Mouse (Mus musculus): Measurements from ENCODE around the gene Slc25a12. TPM values are rescaled to one million over a fixed set of nuclear protein-coding genes. Genes with fewer than 3 reads are reported as not detected.

Slc25a12 gene
- total and polyA plus RNA-seq, 2 experiments from 2014 or later, result 122 to 158 TPM

DNA sequence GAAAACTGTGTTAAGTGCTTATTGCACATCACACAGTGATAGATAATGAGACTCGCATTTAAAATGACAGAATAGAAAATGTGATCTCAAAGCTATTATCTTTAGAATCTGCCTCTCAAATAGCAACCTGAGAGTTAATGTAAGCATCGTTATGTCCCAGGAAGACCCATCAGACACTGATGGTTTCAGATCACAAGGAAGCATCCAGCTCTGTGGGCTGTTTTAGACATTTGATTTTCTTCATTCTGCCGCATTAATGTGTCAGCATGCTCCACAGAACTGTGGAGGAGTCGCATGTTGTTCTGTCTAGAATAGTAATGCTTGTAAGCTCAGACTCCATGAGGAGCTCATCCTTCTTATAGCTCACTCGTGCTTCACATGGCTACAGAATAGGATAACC lies 121.5 kb downstream of the Slc25a12 start:
- Histone ChIP-seq H3K9me3 (ENCODE audit: low read length) (no peaks in the 10 kb centered on the region), H3K4me3 (ENCODE audit: low read length) (no peak overlapping the region), H3K36me3 (ENCODE audit: insufficient read depth, low read length) (peaks cover 24% of the 10 kb centered on the region; the same call in 1 of the 2 replicates), H3K27me3 (ENCODE audit: insufficient read depth, low read length) (no peaks in the 10 kb centered on the region), H3K4me1 (ENCODE audit: insufficient read depth, low read length) (0 out of 2 replicates have a peak, but pooled peaks cover 9% of the 10 kb centered on the region), H3K9ac (replicated peaks; ENCODE audit: low read length) (no peak overlapping the region), H3K27ac (peak overlapping the region; percentile 42; the same call in 1 of the 2 replicates), H3K4me2 (ENCODE audit: low read depth, low read length) (no peak overlapping the region)
- DNase-seq (ENCODE audit: low spot score), result no peak
- 63% methylated on average over 5 of the region's 5 CpGs for WGBS
- no peak for TF ChIP-seq CTCF (IDR thresholded peaks at IDR 0.05; ENCODE audit: low read depth)
- no peak for ATAC-seq

DNA sequence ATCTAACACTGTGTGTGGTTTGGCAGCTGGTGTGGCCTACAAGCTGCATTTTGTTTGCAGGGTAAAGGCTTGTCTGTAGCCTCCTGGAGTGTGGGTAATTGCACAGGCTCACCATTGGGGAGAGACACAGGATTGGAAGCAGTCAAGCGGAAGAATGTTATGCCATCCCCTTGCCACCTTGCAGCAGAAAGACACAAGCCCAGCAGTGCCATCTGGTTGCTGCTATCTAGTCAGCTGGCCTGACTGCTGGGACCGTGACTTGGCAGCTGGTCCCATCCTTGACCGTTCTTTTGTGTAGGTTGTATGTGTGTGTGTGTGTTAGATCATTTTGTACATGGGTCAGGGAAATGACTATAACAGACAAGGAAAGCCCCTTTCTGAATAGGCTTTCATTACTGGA lies 122.1 kb downstream of the Slc25a12 start:
- TF ChIP-seq CTCF (IDR thresholded peaks at IDR 0.05; ENCODE audit: low read depth), result peak; percentile 65
- H3K27me3 ChIP-seq (ENCODE audit: insufficient read depth, low read length), result no peaks in the 10 kb centered on the region
- H3K9ac ChIP-seq (replicated peaks; ENCODE audit: low read length), result no peak overlapping the region
- 0 out of 2 replicates have a peak, but pooled peaks cover 9% of the 10 kb centered on the region for H3K4me1 ChIP-seq (ENCODE audit: insufficient read depth, low read length)
- H3K4me2 ChIP-seq (ENCODE audit: low read depth, low read length), result no peak overlapping the region
- no peak overlapping the region for H3K4me3 ChIP-seq (ENCODE audit: low read length)
- peaks cover 21% of the 10 kb centered on the region; the same call in 1 of the 2 replicates for H3K36me3 ChIP-seq (ENCODE audit: insufficient read depth, low read length)
- peak; percentile 93 for DNase-seq (ENCODE audit: low spot score)
- peak overlapping the region; percentile 72 for H3K27ac ChIP-seq
- peak; percentile 98 for ATAC-seq
- 28% methylated on average over 3 of the region's 3 CpGs for WGBS
- no peaks in the 10 kb centered on the region for H3K9me3 ChIP-seq (ENCODE audit: low read length)

DNA sequence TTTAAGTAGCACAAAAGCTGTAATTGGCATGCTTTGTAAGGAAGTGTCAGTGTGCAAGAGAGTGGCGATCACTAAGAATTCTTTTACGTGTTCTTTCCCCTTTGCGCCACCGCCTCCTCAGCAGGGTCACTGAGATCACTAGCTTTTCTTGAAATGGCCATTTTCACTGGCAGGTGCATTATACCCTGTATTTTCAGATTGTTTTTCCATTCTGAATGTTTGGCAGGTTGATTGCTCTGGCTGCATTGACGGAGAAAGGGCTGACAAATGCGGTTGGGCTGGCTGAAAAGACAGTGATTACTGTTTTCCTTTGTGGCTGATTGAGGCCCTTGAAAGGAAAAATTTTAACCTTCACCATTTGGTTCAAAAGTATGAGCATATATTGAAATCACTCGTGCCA lies 122.7 kb downstream of the Slc25a12 start:
- no peak for ATAC-seq
- Histone ChIP-seq H3K4me3 (ENCODE audit: low read length) (no peak overlapping the region), H3K9ac (replicated peaks; ENCODE audit: low read length) (no peak overlapping the region), H3K27ac (peak overlapping the region; percentile 72), H3K36me3 (ENCODE audit: insufficient read depth, low read length) (peaks cover 15% of the 10 kb centered on the region; the same call in 1 of the 2 replicates), H3K4me1 (ENCODE audit: insufficient read depth, low read length) (0 out of 2 replicates have a peak, but pooled peaks cover 9% of the 10 kb centered on the region), H3K9me3 (ENCODE audit: low read length) (no peaks in the 10 kb centered on the region), H3K4me2 (ENCODE audit: low read depth, low read length) (no peak overlapping the region), H3K27me3 (ENCODE audit: insufficient read depth, low read length) (no peaks in the 10 kb centered on the region)
- 43% methylated on average over 7 of the region's 7 CpGs for WGBS
- no peak for DNase-seq (ENCODE audit: low spot score)
- no peak for TF ChIP-seq CTCF (IDR thresholded peaks at IDR 0.05; ENCODE audit: low read depth)

DNA sequence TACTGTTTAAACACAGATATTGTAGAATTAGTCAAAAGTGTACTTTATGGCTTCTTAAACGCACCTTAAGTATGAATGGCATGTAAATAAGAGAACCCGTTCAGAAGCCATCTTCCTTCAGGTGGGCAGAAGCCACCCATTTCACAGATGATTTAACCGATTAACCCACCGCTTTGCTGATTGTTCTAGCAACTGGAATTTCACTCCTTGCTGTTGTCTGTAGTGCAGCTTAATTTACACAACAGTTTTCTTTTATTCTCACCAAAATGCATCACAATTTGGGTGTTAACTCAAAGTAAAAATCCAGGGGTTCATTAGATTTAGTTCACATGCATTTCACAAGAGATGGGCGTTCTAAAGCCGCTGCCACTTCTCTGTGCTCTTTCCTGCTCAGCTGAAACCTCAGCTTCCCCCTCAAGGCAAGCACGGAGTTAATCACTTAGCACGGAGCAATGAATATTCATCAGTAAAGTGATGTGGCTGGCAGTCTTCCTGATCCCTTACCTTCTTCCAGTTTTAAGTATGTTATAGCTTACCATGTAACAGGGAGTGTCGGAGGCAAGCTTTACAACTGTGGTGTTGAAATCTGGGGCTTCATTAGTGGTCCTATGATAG lies 124.4 kb downstream of the Slc25a12 start:
- DNase-seq (ENCODE audit: low spot score), result peak; percentile 36
- 0 out of 2 replicates have a peak, but pooled peaks cover 9% of the 10 kb centered on the region for H3K4me1 ChIP-seq (ENCODE audit: insufficient read depth, low read length)
- H3K4me3 ChIP-seq (ENCODE audit: low read length), result no peak overlapping the region
- no peak for ATAC-seq
- 48% methylated on average over 9 of the region's 9 CpGs for WGBS
- H3K4me2 ChIP-seq (ENCODE audit: low read depth, low read length), result no peak overlapping the region
- peaks cover 5% of the 10 kb centered on the region; the same call in 1 of the 2 replicates for H3K36me3 ChIP-seq (ENCODE audit: insufficient read depth, low read length)
- H3K27ac ChIP-seq, result peak overlapping the region; percentile 36; the same call in 1 of the 2 replicates
- no peaks in the 10 kb centered on the region for H3K9me3 ChIP-seq (ENCODE audit: low read length)
- H3K27me3 ChIP-seq (ENCODE audit: insufficient read depth, low read length), result no peaks in the 10 kb centered on the region
- H3K9ac ChIP-seq (replicated peaks; ENCODE audit: low read length), result no peak overlapping the region
- no peak for TF ChIP-seq CTCF (IDR thresholded peaks at IDR 0.05; ENCODE audit: low read depth)

GRCm38 (mm10) chr2:71242180-71242579 lies 125.4 kb downstream of the Slc25a12 start:
- no peak overlapping the region for H3K27ac ChIP-seq
- no peak for DNase-seq (ENCODE audit: low spot score)
- 0 out of 2 replicates have a peak, but pooled peaks cover 9% of the 10 kb centered on the region for H3K4me1 ChIP-seq (ENCODE audit: insufficient read depth, low read length)
- H3K9me3 ChIP-seq (ENCODE audit: low read length), result no peaks in the 10 kb centered on the region
- H3K4me3 ChIP-seq (ENCODE audit: low read length), result no peak overlapping the region
- H3K27me3 ChIP-seq (ENCODE audit: insufficient read depth, low read length), result no peaks in the 10 kb centered on the region
- H3K4me2 ChIP-seq (ENCODE audit: low read depth, low read length), result no peak overlapping the region
- H3K9ac ChIP-seq (replicated peaks; ENCODE audit: low read length), result no peak overlapping the region
- no peak for ATAC-seq
- H3K36me3 ChIP-seq (ENCODE audit: insufficient read depth, low read length), result no peaks in the 10 kb centered on the region; the same call in 1 of the 2 replicates
- WGBS, result 81% methylated on average over 3 of the region's 3 CpGs
- no peak for TF ChIP-seq CTCF (IDR thresholded peaks at IDR 0.05; ENCODE audit: low read depth)

- no peak overlapping the region for H3K27ac ChIP-seq
- no peak overlapping the region for H3K4me2 ChIP-seq (ENCODE audit: low read depth, low read length)
- 92% methylated on average over 2 of the region's 2 CpGs for WGBS
- no peak for ATAC-seq
- H3K9me3 ChIP-seq (ENCODE audit: low read length), result no peaks in the 10 kb centered on the region
- no peak for DNase-seq (ENCODE audit: low spot score)
- no peak overlapping the region for H3K9ac ChIP-seq (replicated peaks; ENCODE audit: low read length)
- H3K36me3 ChIP-seq (ENCODE audit: insufficient read depth, low read length), result no peaks in the 10 kb centered on the region; the same call in 1 of the 2 replicates
- no peak overlapping the region for H3K4me3 ChIP-seq (ENCODE audit: low read length)
- no peak for TF ChIP-seq CTCF (IDR thresholded peaks at IDR 0.05; ENCODE audit: low read depth)
- 0 out of 2 replicates have a peak, but pooled peaks cover 9% of the 10 kb centered on the region for H3K4me1 ChIP-seq (ENCODE audit: insufficient read depth, low read length)
- no peaks in the 10 kb centered on the region for H3K27me3 ChIP-seq (ENCODE audit: insufficient read depth, low read length)
Observed at GRCm38 (mm10) chr2:71241505-71241904, 126.0 kb downstream of the Slc25a12 start.

GRCm38 (mm10) chr2:71236009-71236408 lies 131.5 kb downstream of the Slc25a12 start:
- no peak for ATAC-seq
- Histone ChIP-seq H3K4me3 (ENCODE audit: low read length) (no peak overlapping the region), H3K27ac (no peak overlapping the region), H3K9ac (replicated peaks; ENCODE audit: low read length) (no peak overlapping the region), H3K27me3 (ENCODE audit: insufficient read depth, low read length) (no peaks in the 10 kb centered on the region), H3K9me3 (ENCODE audit: low read length) (no peaks in the 10 kb centered on the region), H3K4me2 (ENCODE audit: low read depth, low read length) (no peak overlapping the region), H3K36me3 (ENCODE audit: insufficient read depth, low read length) (peaks cover 6% of the 10 kb centered on the region; the same call in 1 of the 2 replicates), H3K4me1 (ENCODE audit: insufficient read depth, low read length) (no peaks in the 10 kb centered on the region)
- DNase-seq (ENCODE audit: low spot score), result no peak
- 94% methylated on average over 6 of the region's 6 CpGs for WGBS
- no peak for TF ChIP-seq CTCF (IDR thresholded peaks at IDR 0.05; ENCODE audit: low read depth)
